Mouse (Mus musculus): ENCODE measurements around the gene Adi1. TPM values are rescaled to one million over a fixed set of nuclear protein-coding genes. Genes with fewer than 3 reads are reported as not detected.

The Adi1 gene
- total RNA-seq, 1 experiment from 2014 or later, result 7.4 TPM

DNA sequence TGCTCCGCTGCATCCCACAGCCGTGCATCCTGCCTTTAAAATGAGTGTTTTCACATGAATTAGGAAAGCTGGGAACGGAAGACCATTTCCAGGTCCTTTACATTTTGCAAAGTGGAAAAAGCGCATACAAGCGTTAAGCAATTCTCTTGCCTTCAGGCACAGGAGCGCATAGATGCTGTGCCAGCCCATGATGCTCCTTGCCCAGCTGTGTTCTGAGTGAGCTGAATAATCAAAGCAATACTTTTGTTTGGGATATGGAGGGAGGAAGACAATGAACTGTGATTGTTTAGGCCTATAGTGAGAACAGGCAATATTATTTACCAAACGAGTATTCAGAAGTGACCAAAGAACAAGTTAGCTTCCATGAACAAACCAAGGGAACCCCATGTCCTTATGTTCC lies 15.7 kb downstream of the Adi1 start:
- ATAC-seq (ENCODE audit: extremely low read depth, insufficient number of reproducible peaks, low FRiP score, poor library complexity, severe bottlenecking), result no peak

DNA sequence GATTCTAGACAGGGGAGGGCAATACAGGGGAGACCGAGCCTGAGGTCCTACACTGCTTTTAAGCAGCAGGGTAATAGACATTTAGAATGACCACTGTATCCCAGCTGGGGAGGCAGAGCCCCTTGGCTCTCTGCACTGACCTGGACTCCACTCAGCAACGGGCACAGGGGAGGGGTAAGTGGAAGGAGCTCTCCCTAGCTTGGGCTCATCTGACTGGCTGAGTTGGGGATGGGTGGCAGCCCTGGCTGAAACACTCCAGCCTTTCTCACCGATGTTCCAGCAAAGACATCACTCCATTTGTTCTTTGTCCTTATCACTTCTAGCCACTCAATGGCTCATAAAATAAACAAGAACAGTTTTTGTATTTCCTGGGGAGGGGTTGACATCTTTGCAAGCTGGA lies 18.7 kb downstream of the Adi1 start:
- no peak for ATAC-seq (ENCODE audit: extremely low read depth, insufficient number of reproducible peaks, low FRiP score, poor library complexity, severe bottlenecking)

DNA sequence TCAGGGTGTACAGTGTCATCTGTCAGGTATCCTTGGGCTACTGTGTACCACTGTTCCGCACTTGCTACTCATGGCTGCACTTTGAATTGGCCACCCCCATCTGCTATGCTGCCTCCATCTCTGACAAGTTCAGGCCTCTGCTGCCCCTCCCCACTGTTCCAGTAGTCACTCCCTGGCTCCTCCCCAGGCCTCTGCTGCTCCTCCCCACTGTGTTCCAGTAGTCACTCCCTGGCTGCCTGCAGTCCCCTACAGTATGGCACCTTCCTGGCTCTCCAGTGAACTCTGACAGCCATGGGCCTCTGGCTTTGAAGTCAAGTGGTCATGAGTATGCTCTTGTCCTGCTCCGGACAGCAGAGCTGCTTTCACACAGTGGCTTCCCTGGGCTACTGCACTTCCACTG lies 19.2 kb downstream of the Adi1 start:
- no peak for ATAC-seq (ENCODE audit: extremely low read depth, insufficient number of reproducible peaks, low FRiP score, poor library complexity, severe bottlenecking)

DNA sequence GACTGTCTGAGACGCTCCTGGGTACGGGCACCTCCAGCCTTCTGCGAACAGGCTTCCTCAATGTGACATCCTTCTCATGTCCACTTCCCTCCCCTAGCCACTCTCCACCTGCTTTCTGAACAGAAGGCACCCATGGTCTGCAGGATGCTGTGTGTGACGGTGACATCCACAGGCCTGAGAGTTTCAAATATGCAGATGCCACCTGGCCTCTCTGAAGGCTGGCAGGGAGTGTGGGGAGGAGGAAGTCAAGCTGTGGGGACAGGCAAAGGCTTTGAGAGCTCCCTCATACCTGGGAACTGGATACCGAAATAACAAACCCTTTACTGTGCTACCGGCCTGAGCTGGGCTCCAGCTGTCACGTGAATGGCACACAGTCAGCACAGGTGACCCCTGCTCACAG lies 19.7 kb downstream of the Adi1 start:
- no peak for ATAC-seq (ENCODE audit: extremely low read depth, insufficient number of reproducible peaks, low FRiP score, poor library complexity, severe bottlenecking)

DNA sequence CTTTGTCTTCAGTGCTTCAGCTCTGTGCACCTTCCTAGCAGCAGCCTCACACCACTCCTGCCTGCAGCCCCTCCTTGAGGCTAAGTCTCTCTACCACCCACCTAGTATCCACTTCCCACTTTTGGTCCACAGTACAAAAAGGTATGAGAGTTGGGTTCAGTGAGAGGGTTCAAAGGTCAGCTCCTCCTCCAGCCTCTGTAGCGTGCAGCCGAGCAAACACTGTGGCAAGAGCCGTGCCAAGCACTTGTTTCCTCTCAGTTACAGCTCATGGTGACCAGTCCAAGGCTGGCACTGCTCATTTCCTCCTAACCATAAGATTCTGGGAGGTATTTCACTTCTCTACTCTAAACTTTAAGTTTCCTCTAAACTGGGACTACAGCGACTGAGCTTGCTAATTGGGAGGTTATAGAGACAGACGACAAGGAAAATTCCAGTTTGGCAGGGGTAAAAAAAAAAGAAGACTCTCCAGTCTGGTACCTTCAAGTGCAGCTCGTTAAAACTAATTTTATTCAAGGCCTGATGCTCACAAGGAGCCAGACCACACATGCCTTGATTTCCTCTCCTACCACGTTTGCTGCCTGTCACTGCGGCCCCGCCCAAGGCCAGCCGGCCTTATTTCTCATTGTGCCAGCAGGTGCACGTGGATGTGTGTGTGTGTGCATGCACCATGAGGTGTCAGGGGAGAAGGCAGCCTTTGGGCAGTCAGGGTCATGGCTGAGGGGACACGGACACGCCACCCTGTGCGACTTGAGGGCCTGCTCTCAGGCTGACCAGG lies 23.0 kb downstream of the Adi1 start:
- ATAC-seq (ENCODE audit: extremely low read depth, insufficient number of reproducible peaks, low FRiP score, poor library complexity, severe bottlenecking), result no peak

DNA sequence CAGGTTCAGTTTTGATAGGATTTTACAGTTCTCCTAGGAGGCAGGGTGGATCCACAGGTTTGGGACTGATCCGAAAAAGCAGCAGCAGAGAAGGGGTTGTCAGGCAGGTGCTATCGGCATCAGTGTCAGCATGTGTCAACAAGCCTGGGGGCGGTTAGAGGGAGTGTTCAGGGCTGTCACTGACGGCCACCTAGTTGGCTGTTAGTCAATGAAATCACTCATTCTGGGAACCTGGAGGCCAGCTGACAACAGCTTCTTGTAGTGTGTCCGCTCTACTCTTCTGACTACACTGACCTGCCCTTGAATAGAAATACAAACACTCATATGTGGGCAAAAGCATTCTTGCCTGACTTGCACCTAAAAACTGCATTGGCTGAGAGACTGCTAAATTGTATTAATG lies 24.1 kb downstream of the Adi1 start:
- ATAC-seq (ENCODE audit: extremely low read depth, insufficient number of reproducible peaks, low FRiP score, poor library complexity, severe bottlenecking), result no peak

DNA sequence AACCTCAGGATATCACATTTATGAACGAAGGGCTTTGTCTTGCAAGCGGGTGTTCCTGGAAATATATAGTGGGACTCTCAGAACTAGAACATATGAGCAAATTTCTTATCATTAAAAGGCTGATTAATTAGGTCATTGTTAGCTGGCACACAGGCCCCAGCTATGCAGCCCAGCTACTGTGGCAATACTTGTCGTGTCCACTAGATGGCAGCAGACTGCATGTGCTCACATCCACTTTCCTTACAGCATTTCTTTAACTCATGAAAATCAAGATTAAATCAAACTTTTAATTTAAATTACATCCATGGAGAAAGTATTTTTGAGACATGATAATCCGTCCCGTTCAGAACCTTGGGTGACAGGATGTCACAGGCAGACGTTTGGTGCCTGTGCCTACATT lies 24.6 kb downstream of the Adi1 start:
- ATAC-seq (ENCODE audit: extremely low read depth, insufficient number of reproducible peaks, low FRiP score, poor library complexity, severe bottlenecking), result peak; percentile 39; the same call in 1 of the 2 replicates

DNA sequence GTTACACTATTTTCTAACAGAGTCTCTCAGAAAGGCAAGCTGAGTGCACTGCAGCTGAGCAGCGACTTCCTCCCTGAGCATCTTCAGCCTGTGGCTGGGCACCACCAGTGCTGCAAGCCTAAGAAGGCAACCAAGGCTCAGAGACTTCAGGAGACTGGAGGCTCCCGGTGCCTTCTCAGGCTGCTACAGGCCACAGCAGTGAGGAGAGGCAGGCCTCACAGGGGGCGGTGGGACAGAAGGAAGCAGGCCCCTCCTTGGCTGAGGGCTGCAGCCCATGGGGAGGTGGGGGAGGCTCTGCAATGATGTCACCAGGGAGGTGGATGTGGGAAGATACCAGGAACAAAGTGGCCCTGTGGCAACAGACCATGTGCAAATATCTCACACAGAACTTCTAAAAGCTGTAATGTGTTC lies 25.1 kb downstream of the Adi1 start:
- no peak for ATAC-seq (ENCODE audit: extremely low read depth, insufficient number of reproducible peaks, low FRiP score, poor library complexity, severe bottlenecking)

DNA sequence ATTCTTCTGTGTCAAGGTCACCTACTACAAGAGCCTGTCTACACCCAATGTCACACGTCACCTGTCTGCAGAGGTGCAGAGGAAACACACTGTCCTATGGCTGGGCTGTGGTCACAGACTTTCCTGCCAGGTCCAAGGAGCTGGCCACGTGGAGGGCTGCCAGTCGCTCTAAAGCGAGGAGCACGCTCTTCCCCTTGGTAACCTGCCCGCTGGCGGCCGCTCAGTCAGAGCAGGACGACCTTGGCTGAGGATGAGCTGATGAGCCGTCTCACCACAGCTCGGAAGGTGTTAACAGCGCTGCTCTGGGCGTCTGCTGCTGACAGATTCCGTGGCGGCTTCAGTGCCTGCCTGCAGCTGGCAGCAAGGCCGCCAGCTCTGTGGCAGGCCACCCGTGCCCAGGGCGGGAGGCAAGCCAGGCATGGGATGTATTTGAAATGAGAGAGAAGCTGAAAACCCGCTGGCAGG lies 25.6 kb downstream of the Adi1 start:
- ATAC-seq (ENCODE audit: extremely low read depth, insufficient number of reproducible peaks, low FRiP score, poor library complexity, severe bottlenecking), result no peak

DNA sequence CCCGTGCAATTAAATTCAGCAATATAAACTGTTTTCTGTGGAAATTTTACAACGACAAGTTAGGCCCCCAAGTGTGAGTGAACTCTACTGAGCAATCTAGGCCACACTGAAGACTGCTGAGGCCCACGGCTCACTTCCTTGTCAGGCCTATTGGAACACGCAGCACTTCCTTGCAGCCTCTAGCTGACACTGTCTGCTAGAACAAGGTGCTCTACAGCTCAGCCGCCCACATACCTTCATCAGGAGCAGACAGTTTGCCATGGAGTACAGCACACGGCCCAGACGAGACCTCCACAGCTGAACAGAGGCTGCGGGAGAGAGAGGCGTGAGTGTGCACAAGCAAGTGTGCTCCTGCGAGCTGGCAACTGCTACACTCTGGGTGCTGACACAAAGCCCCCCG lies 26.3 kb downstream of the Adi1 start:
- ATAC-seq (ENCODE audit: extremely low read depth, insufficient number of reproducible peaks, low FRiP score, poor library complexity, severe bottlenecking), result no peak

DNA sequence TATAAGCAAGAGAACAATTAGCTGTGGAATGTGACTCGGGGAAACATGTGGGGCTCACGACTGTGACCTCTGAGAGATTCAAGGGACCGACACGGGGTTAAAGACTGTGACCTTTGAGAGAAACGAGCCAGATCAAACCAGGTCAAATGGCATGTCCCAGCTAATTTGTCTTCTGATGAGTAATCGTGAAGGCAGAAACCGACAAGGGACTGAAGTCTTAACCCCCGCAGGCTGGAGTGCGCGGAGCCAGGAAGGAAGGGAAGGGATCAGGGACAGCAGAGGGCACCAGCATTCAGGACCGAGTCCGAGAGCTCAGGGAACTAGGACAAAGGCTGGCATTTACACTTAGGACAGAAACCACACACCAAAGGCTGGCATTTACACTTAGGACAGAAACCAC lies 29.4 kb downstream of the Adi1 start:
- ATAC-seq (ENCODE audit: extremely low read depth, insufficient number of reproducible peaks, low FRiP score, poor library complexity, severe bottlenecking), result no peak

DNA sequence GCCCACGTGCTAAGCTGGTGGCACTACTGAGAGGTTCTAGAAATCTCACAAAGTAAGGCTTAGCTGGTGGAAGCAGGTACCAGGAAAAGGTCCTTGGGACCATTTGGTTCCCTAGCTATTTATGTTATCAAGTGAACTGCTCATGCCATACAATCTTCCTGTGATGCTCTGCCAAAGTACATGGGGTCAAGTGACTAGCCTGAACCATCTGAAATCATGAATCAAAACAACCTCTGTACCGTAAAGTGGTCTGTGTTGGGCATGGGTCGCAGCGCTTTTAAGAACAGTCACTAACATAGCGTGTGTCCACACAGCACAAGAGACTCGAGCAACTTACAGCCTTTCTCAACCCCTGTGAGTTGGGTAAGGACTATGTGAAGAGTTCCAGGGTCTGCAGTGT lies 30.2 kb downstream of the Adi1 start:
- no peak for ATAC-seq (ENCODE audit: extremely low read depth, insufficient number of reproducible peaks, low FRiP score, poor library complexity, severe bottlenecking)

DNA sequence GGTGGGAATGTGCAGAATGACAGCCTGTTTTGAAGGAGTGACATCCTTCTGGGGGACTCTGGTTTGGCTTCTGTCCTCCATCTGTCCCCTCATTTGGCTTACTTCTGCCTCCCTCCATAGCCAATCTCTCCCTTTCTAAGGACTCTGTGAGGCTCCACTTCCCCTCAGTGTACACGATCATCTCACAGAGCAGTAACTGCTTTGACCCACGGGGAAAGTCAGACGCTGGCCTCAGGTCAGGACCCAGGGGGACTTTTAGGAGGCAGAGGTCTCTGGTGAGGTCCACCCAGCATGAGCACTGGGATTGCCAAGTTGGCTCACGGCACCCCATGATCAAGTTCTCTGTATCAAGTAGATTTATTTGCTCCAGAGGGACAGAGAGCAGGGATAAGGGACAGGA lies 33.1 kb downstream of the Adi1 start:
- ATAC-seq (ENCODE audit: extremely low read depth, insufficient number of reproducible peaks, low FRiP score, poor library complexity, severe bottlenecking), result no peak

DNA sequence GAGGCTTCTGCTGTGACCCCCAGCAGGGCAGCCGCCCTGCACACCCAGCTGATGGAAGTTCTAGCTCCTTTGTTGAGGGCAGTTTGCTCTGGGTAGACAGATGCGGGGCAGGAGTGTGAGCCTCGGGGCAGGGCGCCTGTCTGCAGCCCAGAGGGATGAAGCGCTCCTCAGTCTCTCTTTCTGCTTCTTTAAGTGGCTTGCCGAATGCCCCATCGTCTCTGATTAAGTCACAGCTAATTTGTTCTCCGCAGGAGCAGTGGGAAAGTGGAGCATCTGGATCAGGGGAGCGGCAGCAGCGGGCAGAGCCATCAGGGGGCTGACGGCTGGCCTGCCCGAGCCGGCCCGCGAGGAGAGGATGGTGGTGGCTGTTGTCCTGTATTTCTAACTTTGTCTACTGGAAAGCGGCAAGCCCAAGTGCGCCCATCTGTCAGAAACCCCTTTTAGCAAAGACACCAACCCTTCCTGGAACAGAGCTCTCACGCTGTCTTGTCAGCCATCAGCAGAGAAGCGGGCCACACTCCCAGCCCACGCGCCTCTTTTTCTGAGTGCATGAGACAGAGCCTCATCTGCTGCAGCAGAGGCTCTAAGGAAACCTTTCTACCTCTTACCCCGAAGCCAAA lies 35.6 kb downstream of the Adi1 start:
- ATAC-seq (ENCODE audit: extremely low read depth, insufficient number of reproducible peaks, low FRiP score, poor library complexity, severe bottlenecking), result no peak

DNA sequence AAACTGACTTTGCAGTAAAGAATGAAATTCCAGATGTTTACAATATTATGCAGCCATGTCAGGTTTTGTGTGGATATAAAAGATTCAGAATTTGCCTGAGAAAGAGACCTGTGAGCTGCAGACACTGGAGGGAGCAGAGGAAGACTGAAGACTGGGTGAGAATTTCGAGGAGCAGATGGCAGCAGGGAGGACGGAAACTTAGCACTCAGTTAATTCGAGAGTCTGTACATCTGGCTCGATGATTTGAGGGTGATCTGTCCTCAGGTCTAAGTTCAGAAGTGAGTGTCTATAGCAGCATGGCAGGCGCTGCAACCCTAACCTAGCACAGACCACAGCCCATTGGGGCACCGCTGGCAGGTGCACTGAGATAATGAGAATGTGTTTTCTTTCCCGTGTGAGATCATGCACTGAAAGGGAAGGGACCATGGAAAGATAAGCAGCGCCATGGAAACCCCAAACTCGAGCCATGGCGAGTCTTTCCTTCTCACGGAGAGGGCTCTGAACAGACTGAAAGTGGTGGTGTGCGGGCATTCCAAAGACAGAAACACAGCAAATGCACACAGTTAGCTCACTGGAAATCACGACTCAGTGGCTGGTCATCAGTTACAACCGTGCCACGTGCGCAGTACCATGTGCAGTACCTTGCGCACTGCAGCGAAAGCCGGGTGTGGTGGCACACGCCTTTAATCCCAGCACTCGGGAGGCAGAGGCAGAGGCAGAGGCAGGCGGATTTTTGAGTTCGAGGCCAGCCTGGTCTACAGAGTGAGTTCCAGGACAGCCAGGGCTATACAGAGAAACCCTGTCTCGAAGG lies 40.0 kb downstream of the Adi1 start:
- ATAC-seq (ENCODE audit: extremely low read depth, insufficient number of reproducible peaks, low FRiP score, poor library complexity, severe bottlenecking), result no peak

DNA sequence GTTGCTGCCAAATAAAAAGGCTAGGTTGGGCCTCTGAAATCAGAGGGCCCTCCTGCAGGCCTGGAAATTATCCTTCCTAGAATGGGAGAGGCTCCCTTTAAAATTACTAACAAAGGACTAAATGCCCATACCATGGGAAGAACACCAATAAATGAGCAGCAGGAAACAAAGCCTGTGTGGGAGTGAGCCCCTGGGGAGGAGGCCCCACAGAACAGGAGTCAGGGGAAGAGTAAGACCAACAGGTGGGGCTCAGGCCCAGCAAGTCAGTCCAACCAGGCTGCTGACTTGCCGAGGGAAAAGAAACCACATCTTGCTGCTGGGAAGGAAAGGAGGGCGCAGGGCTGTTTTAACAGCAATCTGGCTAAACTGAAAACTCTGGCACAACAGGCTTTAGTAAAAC lies 42.0 kb downstream of the Adi1 start:
- ATAC-seq (ENCODE audit: extremely low read depth, insufficient number of reproducible peaks, low FRiP score, poor library complexity, severe bottlenecking), result no peak

DNA sequence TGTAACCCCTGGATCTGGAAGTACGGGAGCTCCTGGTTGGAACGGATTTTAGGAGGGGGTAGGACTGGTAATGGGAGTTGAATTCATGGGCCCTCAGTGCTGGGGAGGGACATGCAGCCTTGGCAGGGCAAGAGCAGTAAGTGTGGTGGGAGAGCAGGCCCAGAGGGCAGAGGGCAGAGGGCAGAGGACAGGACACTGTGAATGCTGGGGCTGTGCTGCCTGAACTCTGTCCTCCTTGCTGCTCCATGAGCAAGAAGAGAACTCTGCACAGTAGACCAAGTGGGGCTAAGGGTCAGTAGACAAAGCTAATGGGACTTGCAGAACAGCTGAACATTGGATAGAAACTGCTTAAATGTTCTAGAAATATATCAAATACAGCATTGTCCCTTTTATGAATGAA lies 43.1 kb downstream of the Adi1 start:
- ATAC-seq (ENCODE audit: extremely low read depth, insufficient number of reproducible peaks, low FRiP score, poor library complexity, severe bottlenecking), result no peak

DNA sequence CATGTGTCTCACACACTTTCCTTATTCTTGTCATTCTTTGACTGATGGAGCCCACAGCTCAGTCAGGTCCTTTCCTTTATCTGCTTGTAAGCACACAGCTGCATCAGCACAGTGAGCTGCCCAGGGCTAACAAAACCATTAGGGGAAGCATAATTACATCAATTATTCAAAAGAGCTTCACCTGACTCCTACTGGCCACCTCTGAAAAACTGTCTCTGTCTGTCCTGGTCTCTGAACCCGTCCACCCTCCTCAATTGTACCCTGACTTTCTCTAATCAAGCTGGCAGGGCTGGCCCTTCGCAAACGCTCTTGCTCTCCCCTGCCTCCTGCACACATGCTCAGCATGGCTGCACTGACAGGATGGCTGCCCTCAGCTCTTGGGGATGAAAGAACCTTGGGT lies 49.3 kb downstream of the Adi1 start:
- ATAC-seq (ENCODE audit: extremely low read depth, insufficient number of reproducible peaks, low FRiP score, poor library complexity, severe bottlenecking), result no peak

DNA sequence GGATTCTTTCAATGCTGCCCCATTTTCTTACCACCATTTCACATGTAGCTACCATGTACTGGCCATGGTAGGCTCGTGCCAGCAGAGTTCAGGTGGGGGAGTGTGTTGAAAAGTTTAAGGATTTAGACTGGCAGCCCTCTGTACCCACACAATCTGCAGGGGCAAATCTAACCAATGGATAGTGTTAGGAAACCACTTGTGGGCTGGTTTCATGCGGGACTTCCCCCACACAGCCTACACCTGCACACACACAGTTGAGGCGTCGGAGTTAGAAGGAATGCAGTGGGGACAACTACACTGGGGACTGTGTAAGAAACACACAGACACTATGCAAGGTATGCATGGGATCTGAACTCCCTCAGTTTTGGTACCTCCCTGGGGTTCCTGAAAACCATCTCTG lies 51.2 kb downstream of the Adi1 start:
- ATAC-seq (ENCODE audit: extremely low read depth, insufficient number of reproducible peaks, low FRiP score, poor library complexity, severe bottlenecking), result no peak

DNA sequence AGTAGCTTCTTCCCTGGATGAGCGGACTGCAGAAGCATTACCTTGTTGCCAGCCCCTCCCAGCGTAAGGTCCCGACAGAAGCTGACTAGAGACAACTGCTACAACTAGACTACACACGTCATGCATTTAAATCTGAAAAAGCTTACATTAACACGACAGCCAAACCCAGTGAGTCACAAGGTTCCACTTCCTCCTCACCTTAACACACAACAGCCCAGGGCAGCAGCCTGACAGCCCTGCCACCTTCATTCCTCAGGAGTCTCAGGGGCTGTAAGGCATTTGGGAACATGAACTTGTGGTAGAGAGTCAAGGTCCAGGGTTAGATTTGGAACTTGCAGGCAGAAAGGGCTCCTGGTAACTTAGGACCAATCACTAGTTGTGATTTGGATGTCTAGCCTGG lies 52.0 kb downstream of the Adi1 start:
- no peak for ATAC-seq (ENCODE audit: extremely low read depth, insufficient number of reproducible peaks, low FRiP score, poor library complexity, severe bottlenecking)
